Mouse (Mus musculus) stomach, postnatal 0 days (tissue): ENCODE measurements around the gene Rc3h2.
A peak's percentile ranks its signal among the peaks of the same experiment; 100 is the strongest.

Experiments used
- CTCF ChIP-seq: IDR thresholded peaks from 2 replicates; pipeline ENCODE4 v1.5.1; 2016; ENCODE audit warnings: antibody characterized with exemption, low read depth, mild to moderate bottlenecking, moderate library complexity
- EP300 ChIP-seq: optimal IDR thresholded peaks from 2 replicates; pipeline ENCODE3; 2016; ENCODE audit warnings: antibody characterized with exemption

- TF ChIP-seq CTCF (no peak), EP300 (peak; percentile 97)
Observed at GRCm38 (mm10) chr2:37422306-37423304, at the start of gene Rc3h2.
